Mouse (Mus musculus) c-Kit-positive CD71-negative TER-119-negative erythroid progenitor cells, embryonic 14.5 days (primary cell): Measurements from ENCODE around the gene AI464131.
"Not testable (repeated sequence)": the region's sequence is repeated elsewhere in the genome, so short reads cannot be mapped to it uniquely, and the experiment has no call there.

ENCODE experiments used
- DNase-seq: peaks from one replicate; pipeline ENCODE4 v3.0.0-alpha.2; 2013; ENCODE audit warnings: low read depth

AI464131 gene

GRCm38 (mm10) chr4:41470051-41470683, 32.7 kb downstream of the AI464131 start:
- no peak for DNase-seq

DNA sequence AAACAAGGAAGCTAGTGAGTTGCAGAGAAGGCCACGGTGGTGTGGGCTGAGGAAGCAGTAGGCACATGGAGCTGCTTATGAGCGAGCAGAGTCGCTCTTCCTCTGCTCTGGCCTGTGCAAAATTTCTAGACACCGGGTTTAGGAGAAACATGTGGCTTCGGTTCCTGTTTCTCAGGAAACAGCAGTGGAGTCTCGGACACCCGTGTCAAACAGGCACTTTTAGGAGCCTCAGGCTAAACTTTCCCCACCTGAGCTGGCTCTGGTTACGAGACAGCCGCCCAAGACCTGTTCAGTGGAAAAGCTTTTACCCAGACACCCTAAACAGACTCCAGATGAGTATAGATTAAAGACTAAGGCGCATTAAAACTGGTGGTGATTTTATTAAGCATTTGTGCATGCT, 33.7 kb downstream of the AI464131 start:
- DNase-seq, result no peak

DNA sequence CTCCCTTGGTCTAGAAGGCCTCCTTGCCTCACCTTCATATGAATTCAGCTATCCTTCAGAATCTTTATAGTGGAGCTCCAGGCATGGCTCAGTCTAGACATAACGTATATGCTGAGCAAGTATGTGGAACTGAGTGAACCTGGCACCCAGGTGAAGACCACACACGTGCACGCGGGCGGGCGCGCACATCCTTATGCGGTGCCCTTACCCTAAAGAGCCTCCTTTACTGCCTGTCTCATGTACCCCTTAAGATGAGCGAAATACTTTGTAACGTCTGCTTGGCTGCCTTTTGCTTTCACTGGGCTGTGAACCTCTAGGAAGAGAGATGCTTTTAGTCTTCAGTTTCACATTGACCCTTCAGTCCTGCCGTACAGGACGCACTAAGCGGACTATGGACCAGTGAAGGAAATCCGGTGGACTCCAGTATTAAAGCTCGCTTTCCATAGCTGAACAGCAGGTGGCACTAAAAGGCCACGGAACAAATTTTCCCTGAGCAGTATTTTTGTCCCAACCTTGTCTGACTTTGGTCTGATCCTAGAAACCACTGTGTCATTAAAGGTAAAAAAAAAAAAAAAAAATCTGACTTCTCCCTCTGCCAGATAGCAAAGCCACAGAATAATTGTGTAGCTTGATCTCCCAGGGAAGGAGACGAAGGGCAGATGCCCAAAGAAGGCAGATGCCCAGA, 34.3 kb downstream of the AI464131 start:
- peak; percentile 44 for DNase-seq

- DNase-seq, result no peak
These were observed 37.6 kb downstream of the AI464131 start for GRCm38 (mm10) chr4:41465287-41465665.

GRCm38 (mm10) chr4:41464345-41465286, 38.3 kb downstream of the AI464131 start, which contains the start of the genes Kif24 and Nudt2:
Gene Kif24 (minus strand): TSS chr4:41464887.
Gene Nudt2 (plus strand): TSS chr4:41465151.
- peak; percentile 99 for DNase-seq

DNA sequence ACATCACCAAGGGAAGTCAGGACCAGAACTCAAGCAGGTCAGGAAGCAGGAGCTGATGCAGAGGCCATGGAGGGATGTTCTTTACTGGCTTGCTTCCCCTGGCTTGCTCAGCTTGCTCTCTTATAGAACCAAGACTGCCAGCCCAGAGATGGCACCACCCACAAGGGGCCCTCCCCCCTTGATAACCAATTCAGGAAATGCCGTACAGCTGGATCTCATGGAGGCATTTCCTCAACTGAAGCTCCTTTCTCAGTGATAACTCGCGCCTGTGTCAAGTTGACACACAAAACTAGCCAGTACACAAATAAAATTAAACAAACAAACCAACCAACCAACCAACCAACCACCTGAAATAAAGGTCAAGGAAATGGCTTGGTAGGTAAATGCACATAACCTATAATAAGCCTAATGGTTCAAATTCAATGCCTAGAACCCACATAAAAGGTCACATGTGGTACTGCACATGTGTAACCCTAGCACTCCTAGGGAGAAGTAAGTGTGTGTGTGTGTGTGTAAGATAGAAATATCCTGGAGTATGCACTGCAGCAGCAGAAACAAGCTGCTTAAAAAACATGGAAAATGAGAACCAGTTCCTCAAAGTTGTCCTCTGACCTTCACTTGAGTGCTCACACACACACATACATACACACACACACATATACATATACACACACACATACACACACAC, 39.7 kb downstream of the AI464131 start:
- DNase-seq, result not testable (repeated sequence)

DNA sequence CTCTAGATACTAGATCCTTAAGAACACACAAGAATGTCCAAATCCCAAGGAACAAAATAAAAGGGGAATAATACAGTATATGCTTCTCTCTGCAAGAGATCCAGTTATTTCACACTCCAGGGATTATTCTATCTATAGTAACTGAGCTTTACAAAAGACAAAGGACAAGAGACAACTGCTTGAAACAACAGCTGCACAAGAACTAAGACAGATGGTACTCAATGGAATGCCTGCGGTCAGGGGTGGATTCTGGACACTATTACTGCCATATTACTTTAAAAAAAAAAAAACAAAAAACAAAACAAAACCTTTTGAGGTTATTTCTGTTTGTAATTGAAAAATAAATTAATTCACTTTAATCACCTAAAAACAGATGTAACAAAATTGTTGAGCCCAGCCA, 42.2 kb downstream of the AI464131 start:
- no peak for DNase-seq

DNA sequence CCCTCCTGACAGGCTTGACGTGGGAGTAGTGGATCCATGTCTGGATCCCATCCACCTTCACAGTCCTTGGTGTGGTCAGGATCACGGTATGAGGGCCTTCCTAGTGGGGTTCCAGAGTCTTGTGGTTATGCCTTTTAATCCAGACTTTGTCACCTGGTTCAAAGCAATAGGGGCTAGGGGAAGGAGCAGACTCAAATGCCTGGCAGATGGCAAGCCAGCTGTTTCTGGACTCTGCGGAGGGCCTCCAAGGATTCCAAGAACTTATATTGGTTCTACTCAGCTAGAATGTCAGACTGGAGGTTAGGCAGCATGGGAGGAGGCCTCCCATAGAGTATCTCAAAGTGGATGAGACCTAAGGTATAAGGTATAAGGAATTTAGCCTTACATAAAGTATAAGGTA, 55.3 kb downstream of the AI464131 start:
- no peak for DNase-seq
